Mouse (Mus musculus) forebrain, embryonic 16.5 days (tissue): Measurements from ENCODE around the gene Ssbp2. TPM values are rescaled to one million over a fixed set of nuclear protein-coding genes. Genes with fewer than 3 reads are reported as not detected.

Source experiments
- ATAC-seq: fragments of 200-750 bp; cut with Nextera tagmentation; 2 replicates; pipeline ENCODE4 v1.8.0; 2017; ENCODE audit warnings: mild to moderate bottlenecking, moderate library complexity
- H3K27ac ChIP-seq: fragments of 300-500 bp; sonication (generic); 2 replicates; pipeline ENCODE4 v1.5.1; 2014; ENCODE audit warnings: low read length, control low read depth
- H3K27me3 ChIP-seq: fragments of 300-500 bp; sonication (generic); replicated peaks from 2 replicates; pipeline ENCODE4 v1.6.1; 2014; ENCODE audit warnings: low read length; ENCODE audit not compliant: control insufficient read depth, insufficient read depth
- H3K36me3 ChIP-seq: fragments of 300-500 bp; sonication (generic); 2 replicates; pipeline ENCODE4 v1.6.1; 2014; ENCODE audit not compliant: control insufficient read depth, insufficient read depth
- H3K4me1 ChIP-seq: fragments of 300-500 bp; sonication (generic); replicated peaks from 2 replicates; pipeline ENCODE4 v1.6.1; 2014; ENCODE audit warnings: low read length; ENCODE audit not compliant: control insufficient read depth, insufficient read depth
- H3K4me2 ChIP-seq: fragments of 300-500 bp; sonication (generic); 2 replicates; pipeline ENCODE4 v1.6.1; 2014; ENCODE audit warnings: mild to moderate bottlenecking, low read length, control low read depth
- H3K4me3 ChIP-seq: fragments of 300-500 bp; sonication (generic); replicated peaks from 2 replicates; pipeline ENCODE4 v1.5.1; 2014; ENCODE audit warnings: mild to moderate bottlenecking, low read length, control low read depth
- H3K9ac ChIP-seq: fragments of 300-500 bp; sonication (generic); replicated peaks from 2 replicates; pipeline ENCODE4 v1.6.1; 2014; ENCODE audit warnings: low read depth, low read length, control low read depth
- H3K9me3 ChIP-seq: fragments of 300-500 bp; sonication (generic); 2 replicates; pipeline ENCODE4 v1.6.1; 2016; ENCODE audit warnings: low read length; ENCODE audit not compliant: control insufficient read depth
- WGBS: fragments of 180-500 bp; shearing (Covaris S2); extraction: QIAGEN DNeasy Blood & Tissue Kit; methylation state at CpG from one replicate; pipeline ENCODE4 v1.1.7; 2014; 5-methylcytosine and 5-hydroxymethylcytosine counted together
- polyA plus RNA-seq: library from polyadenylated mRNA; unstranded; fragments of >200 nt; fragmentation: Nextera tagmentation; extraction: Ambion mirVana; gene quantifications from 2 replicates; pipeline ENCODE4 v1.2.1, GENCODE M21; 2015

The Ssbp2 gene
- polyA plus RNA-seq, 1 experiment from 2014 or later = 412 TPM

GRCm38 (mm10) chr13:91697011-91697410 lies 236.9 kb downstream of the Ssbp2 start:
- no peak overlapping the region for H3K9ac ChIP-seq
- no peak overlapping the region for H3K27ac ChIP-seq
- no peaks in the 10 kb centered on the region for H3K27me3 ChIP-seq
- H3K36me3 ChIP-seq = no peaks in the 10 kb centered on the region
- peak; percentile 32; the same call in 1 of the 2 replicates for ATAC-seq
- H3K4me2 ChIP-seq = no peak overlapping the region
- no peaks in the 10 kb centered on the region for H3K9me3 ChIP-seq
- 11% methylated on average over 3 of the region's 3 CpGs for WGBS
- no peak overlapping the region for H3K4me3 ChIP-seq
- H3K4me1 ChIP-seq = no peaks in the 10 kb centered on the region

- Histone ChIP-seq H3K9me3 (no peaks in the 10 kb centered on the region), H3K4me1 (no peaks in the 10 kb centered on the region), H3K27ac (no peak overlapping the region), H3K27me3 (no peaks in the 10 kb centered on the region), H3K9ac (no peak overlapping the region), H3K4me2 (no peak overlapping the region), H3K36me3 (peaks cover 5% of the 10 kb centered on the region; the same call in 1 of the 2 replicates), H3K4me3 (no peak overlapping the region)
- no peak; the same call in 1 of the 2 replicates for ATAC-seq
- 91% methylated on average over 6 of the region's 6 CpGs for WGBS
These were observed 242.3 kb downstream of the Ssbp2 start for GRCm38 (mm10) chr13:91702337-91702736.

GRCm38 (mm10) chr13:91719487-91719886 lies 259.4 kb downstream of the Ssbp2 start:
- no peaks in the 10 kb centered on the region for H3K27me3 ChIP-seq
- no peak overlapping the region for H3K4me3 ChIP-seq
- H3K36me3 ChIP-seq = no peaks in the 10 kb centered on the region
- H3K4me1 ChIP-seq = no peaks in the 10 kb centered on the region
- no peak overlapping the region for H3K9ac ChIP-seq
- no peak for ATAC-seq
- no peaks in the 10 kb centered on the region for H3K9me3 ChIP-seq
- 93% methylated on average over 6 of the region's 6 CpGs for WGBS
- no peak overlapping the region for H3K27ac ChIP-seq
- no peak overlapping the region for H3K4me2 ChIP-seq

GRCm38 (mm10) chr13:91723108-91723735 lies 263.1 kb downstream of the Ssbp2 start:
- ATAC-seq = peak; percentile 67
- no peaks in the 10 kb centered on the region for H3K9me3 ChIP-seq
- H3K36me3 ChIP-seq = no peaks in the 10 kb centered on the region
- WGBS = 69% methylated on average over 8 of the region's 8 CpGs
- no peak overlapping the region for H3K4me2 ChIP-seq
- no peak overlapping the region for H3K4me3 ChIP-seq
- H3K27ac ChIP-seq = no peak overlapping the region
- no peaks in the 10 kb centered on the region for H3K4me1 ChIP-seq
- H3K27me3 ChIP-seq = no peaks in the 10 kb centered on the region
- H3K9ac ChIP-seq = no peak overlapping the region

- Histone ChIP-seq H3K9ac (no peak overlapping the region), H3K27ac (no peak overlapping the region), H3K36me3 (no peaks in the 10 kb centered on the region), H3K27me3 (no peaks in the 10 kb centered on the region), H3K4me2 (no peak overlapping the region), H3K9me3 (no peaks in the 10 kb centered on the region), H3K4me1 (no peaks in the 10 kb centered on the region), H3K4me3 (no peak overlapping the region)
- ATAC-seq = no peak
- WGBS = 80% methylated on average over 7 of the region's 7 CpGs
These were observed 263.6 kb downstream of the Ssbp2 start for GRCm38 (mm10) chr13:91723736-91724119.

- H3K9ac ChIP-seq = no peak overlapping the region
- H3K9me3 ChIP-seq = no peaks in the 10 kb centered on the region
- H3K4me3 ChIP-seq = no peak overlapping the region
- ATAC-seq = no peak
- no peak overlapping the region for H3K4me2 ChIP-seq
- no peaks in the 10 kb centered on the region for H3K27me3 ChIP-seq
- H3K27ac ChIP-seq = no peak overlapping the region
- WGBS = 87% methylated on average over 3 of the region's 3 CpGs
- no peaks in the 10 kb centered on the region for H3K4me1 ChIP-seq
- no peaks in the 10 kb centered on the region for H3K36me3 ChIP-seq
These were observed 264.1 kb downstream of the Ssbp2 start for GRCm38 (mm10) chr13:91724211-91724610.

GRCm38 (mm10) chr13:91725130-91725529 lies 265.0 kb downstream of the Ssbp2 start:
- no peak overlapping the region for H3K4me3 ChIP-seq
- 76% methylated on average over 3 of the region's 3 CpGs for WGBS
- H3K9ac ChIP-seq = no peak overlapping the region
- H3K4me2 ChIP-seq = no peak overlapping the region
- H3K36me3 ChIP-seq = no peaks in the 10 kb centered on the region
- H3K27me3 ChIP-seq = no peaks in the 10 kb centered on the region
- no peak overlapping the region for H3K27ac ChIP-seq
- ATAC-seq = no peak
- no peaks in the 10 kb centered on the region for H3K9me3 ChIP-seq
- H3K4me1 ChIP-seq = no peaks in the 10 kb centered on the region

- Histone ChIP-seq H3K4me3 (no peak overlapping the region), H3K4me2 (no peak overlapping the region)
- no peak for ATAC-seq
These were observed 267.8 kb downstream of the Ssbp2 start for GRCm38 (mm10) chr13:91727899-91728298.

GRCm38 (mm10) chr13:91737191-91737590 lies 277.1 kb downstream of the Ssbp2 start:
- H3K4me2 ChIP-seq = no peak overlapping the region

More at GRCm38 (mm10) chr13:91727899-91728298, 267.8 kb downstream of the Ssbp2 start:
- no peaks in the 10 kb centered on the region for H3K36me3 ChIP-seq
- no peaks in the 10 kb centered on the region for H3K9me3 ChIP-seq
- H3K9ac ChIP-seq = no peak overlapping the region
- no peak overlapping the region for H3K27ac ChIP-seq
- H3K4me1 ChIP-seq = no peaks in the 10 kb centered on the region
- no peaks in the 10 kb centered on the region for H3K27me3 ChIP-seq

GRCm38 (mm10) chr13:91740851-91741250 lies 280.8 kb downstream of the Ssbp2 start:
- Histone ChIP-seq H3K9ac (no peak overlapping the region; the same call in 1 of the 2 replicates), H3K4me1 (peaks cover 6% of the 10 kb centered on the region), H3K4me2 (peak overlapping the region; percentile 84), H3K27ac (no peak overlapping the region), H3K9me3 (no peaks in the 10 kb centered on the region), H3K27me3 (0 out of 2 replicates have a peak, but pooled peaks cover 5% of the 10 kb centered on the region), H3K36me3 (no peaks in the 10 kb centered on the region), H3K4me3 (no peak overlapping the region; the same call in 1 of the 2 replicates)
- ATAC-seq = no peak
- WGBS = 72% methylated on average over 6 of the region's 6 CpGs

More at GRCm38 (mm10) chr13:91737191-91737590, 277.1 kb downstream of the Ssbp2 start:
- Histone ChIP-seq H3K4me1 (peaks cover 6% of the 10 kb centered on the region), H3K36me3 (no peaks in the 10 kb centered on the region), H3K27me3 (0 out of 2 replicates have a peak, but pooled peaks cover 5% of the 10 kb centered on the region), H3K9me3 (no peaks in the 10 kb centered on the region), H3K27ac (no peak overlapping the region), H3K4me3 (no peak overlapping the region), H3K9ac (no peak overlapping the region)
- ATAC-seq = no peak
- 94% methylated on average over 1 of the region's 1 CpGs for WGBS
